Mouse (Mus musculus): ENCODE measurements around the gene Rab39b. TPM values are rescaled to one million over a fixed set of nuclear protein-coding genes. Genes with fewer than 3 reads are reported as not detected.

Gene Rab39b
- under 1 TPM in 1 of 4 experiments, not detected in 3; 0.17 TPM for total RNA-seq (2022)

- no peak for DNase-seq (ENCODE audit: low spot score in 2 of 2)
These were observed at the start of gene Rab39b for GRCm38 (mm10) chrX:75577582-75578324. Gene Rab39b (minus strand): TSS chrX:75578231.

- DNase-seq (ENCODE audit: low spot score in 2 of 2) = no peak
These were observed 508 bp upstream of the Rab39b start for GRCm38 (mm10) chrX:75578539-75578938.

Other genes with a start within 250 kb of the Rab39b start
- gene Fundc2, start 195.8 kb downstream of the Rab39b start, total RNA-seq (2022) = 100 to 1,000 TPM; 213 to 242 (median 228) TPM
- under 1 TPM; 0.53 to 0.96 (median 0.72) TPM for gene F8, start 195.6 kb downstream of the Rab39b start, total RNA-seq (2022)
- gene Cmc4, start 161.6 kb downstream of the Rab39b start, total RNA-seq (2022) = 1 to 10 TPM; 8.4 to 9.5 (median 8.7) TPM
- 1 to 10 TPM in 3 of 4 experiments, under 1 TPM in 1; 0.65 to 2.9 (median 1.8) TPM for gene Mtcp1, start 161.6 kb downstream of the Rab39b start, total RNA-seq (2022)
- 10 to 100 TPM; 22.5 to 25.8 (median 24.2) TPM for gene Brcc3, start 161.6 kb downstream of the Rab39b start, total RNA-seq (2022)
- 10 to 100 TPM; 34.5 to 42.1 (median 37.8) TPM for gene Vbp1, start 63.9 kb downstream of the Rab39b start, total RNA-seq (2022)